Mouse (Mus musculus) lung, postnatal 14 days (tissue): Measurements from ENCODE around the gene Kcnh5.

Experiments
- DNase-seq: peaks from one replicate; pipeline ENCODE4 v3.0.0; 2021

Kcnh5 gene

DNA sequence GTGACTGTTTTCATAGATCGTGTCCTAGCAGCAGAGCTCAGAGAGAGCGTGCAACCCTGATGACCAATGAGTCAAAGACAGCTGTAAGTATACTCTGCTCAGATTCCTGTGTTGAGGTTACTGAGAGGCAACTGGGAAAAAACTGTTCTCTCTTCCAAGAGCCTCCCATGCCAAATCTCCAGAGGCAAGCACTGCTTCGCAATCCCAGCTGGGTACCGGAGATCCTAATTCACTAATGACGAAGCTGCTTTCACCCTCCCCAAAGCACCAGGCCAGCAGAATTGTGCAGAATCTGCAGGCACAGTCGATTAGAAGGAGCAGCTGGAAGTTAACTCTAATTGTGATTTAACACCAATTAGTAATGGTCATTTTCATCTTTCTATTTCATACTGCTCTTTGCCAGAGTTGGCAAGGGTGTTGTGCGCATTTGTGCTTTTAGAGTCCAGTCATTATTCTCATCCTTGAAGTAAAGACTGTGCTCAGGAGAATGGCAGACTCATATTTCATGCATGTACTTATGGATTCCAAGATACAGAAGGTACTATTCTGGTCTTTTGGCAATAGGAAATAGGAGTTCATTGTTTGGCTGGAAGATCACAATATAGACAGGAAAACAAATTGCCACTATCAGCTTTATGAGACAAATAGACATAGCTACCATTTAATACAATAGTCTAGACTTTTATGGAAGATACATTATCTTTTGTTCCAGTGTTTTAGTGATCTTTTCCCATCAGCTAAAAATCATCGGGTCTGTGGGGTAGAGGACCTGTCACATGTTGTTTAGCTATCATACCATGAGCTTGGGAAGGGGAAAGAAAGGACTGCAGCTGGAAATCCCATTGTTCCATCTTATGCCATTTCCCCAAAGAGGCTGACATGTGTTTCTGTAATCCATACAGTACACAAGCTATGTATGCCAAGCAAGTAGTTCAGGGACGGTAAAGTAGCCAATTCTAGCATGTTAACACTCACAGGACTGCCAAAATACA, 225.7 kb downstream of the Kcnh5 start:
- DNase-seq = no peak

DNA sequence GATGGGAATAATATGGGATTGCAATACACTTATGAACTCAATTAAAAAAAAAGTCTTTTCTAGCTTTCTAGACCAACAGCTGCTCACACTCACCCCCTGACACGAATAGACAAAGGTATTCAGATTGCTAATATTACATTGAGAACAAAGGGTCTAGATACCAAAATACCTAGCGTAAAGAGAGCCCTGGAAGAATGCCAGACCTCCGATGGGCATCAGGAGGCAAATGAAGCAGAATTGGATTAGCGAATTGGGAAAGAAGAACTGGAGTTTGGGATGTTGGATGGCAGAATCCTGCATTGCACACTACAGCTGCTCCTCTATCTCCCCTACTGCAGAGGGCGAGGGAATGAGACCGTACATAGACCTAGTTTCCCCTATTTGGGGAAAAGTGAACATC, 275.8 kb downstream of the Kcnh5 start:
- no peak for DNase-seq

DNA sequence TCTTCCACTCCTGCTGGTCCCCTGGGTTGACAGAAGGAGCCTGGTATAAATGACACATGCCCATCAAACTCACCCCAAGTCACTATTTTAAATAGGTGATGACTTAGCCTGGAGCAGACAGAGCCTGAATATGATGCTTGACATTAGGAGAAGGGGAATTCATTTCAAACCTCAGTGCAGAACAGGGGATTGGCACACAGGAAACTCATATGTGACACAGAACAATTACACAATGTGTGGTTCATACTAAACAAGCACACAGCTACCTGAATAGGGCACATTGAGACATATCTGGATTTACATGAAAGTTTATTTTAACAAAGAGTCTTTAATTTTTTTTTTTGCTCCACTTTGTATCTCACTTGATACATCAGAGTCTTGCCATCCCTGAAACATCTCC, 276.4 kb downstream of the Kcnh5 start:
- DNase-seq = no peak

DNA sequence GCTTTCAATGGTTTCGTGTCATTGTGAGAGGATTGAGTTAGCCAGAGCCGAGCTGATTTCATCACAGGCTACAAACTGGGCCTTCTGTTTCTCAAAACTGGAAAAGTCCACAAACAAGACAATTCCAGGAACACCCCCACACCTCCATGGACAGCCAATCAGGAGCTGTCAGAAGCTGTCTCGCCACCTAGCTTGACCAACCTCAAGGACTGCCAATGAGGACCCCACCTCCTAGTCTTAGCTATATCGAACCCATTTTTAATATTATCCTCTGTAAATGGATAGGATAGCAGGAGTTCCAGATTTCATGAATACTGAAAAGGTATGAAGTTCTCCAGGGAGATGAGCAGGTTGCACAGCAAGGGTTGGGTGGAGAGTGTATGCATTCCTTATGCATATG, 278.1 kb downstream of the Kcnh5 start:
- DNase-seq = no peak

DNA sequence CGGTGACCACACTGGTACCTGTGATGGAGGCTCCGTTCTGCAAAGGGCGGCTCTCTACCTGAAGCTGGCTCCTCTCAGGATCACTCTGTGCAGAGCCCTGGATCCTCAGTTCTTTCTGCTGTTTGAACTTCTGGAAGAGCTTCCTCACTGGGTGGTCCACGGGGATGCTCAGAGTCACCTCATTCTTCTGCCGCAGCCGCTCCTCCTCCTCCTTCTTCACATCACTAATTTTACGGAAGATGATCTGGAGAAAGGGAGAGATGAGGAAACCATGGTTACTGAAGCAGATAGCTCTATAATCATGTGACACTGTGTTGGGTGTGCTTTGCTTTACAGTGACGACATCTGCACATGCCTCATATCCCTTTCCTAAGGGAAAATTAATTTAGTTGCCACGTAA, 278.9 kb downstream of the Kcnh5 start:
- no peak for DNase-seq

DNA sequence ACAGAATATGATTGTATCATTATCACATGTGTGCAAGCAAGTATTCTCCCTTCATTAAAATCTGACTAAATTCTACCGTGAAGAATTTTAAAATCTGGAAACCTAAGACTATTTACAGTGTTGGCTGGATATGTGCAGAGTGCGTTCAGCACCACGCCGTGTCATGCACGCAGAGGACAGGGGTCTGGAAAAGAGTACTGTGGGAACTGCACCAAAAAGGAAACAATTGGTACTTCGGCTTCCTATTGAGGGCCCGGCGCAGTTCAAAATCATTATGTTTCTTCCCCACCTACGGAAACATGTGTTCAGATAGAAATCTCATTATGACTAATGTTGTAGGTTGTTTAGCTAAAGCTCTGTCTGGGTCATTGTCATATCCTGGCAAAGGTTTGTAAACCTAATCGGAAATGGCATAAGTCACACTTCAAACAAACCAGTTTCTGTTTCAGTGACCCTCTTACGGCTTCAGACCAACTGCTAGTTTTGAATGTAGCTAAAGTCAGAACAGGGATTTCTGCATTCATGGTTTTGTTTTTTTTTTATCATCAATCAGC, 282.2 kb downstream of the Kcnh5 start:
- no peak for DNase-seq

DNA sequence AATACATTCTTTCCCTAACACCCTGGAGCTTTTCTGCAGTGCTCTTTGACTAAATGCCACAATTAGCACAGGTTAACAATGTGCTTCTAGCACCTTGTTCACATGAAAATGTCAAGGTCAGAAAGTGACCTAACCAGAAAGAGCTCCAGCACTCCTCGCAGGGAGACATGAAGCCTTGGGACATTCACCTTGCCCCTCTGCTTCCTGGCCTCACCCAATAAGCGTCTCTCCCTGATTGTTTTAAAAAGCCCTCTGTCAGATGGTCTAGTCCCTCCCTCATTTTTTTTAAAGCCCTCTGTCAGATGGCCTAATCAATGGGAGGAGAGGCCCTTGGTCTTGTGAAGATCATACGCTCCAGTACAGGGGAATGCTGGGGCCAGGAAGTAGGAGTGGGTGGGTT, 287.7 kb downstream of the Kcnh5 start:
- no peak for DNase-seq

DNA sequence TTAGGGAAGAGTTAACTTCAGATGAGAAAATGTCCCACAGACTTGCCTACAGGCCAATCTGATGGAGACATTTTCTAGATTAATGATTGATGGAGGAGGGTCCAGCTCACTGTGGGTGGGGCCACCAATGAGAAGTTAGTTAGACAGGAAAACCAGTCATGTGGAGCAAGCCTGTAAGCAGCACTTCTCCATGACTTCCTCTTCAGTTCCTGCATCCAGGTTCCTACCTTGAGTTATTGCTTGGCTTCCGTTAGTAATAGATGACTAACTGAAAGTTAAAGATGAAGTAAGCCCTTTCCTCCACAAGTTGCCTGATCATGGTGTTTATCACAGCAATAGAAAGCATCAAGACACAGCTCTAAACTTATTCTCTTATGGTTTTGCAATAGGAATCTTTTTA, 290.1 kb downstream of the Kcnh5 start:
- no peak for DNase-seq

DNA sequence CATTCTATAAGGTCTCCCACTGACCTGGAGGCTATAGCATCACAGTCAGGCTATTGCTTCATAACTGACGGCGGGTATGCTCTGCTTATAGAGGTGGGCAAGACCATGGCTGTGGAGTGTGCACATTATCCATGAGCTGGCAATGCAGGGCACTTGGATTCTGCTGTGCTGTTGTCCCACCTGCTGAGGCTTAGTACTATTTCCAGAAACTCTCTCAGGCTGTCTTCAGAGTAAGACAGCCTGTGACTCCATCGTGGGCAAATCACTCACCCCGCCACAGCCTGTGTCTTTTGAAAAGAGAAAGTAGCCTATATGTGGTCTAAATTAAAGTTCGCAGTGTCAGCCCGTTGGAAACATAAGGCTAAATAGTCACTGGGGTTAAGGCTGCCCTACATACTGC, 295.8 kb downstream of the Kcnh5 start:
- no peak for DNase-seq

DNA sequence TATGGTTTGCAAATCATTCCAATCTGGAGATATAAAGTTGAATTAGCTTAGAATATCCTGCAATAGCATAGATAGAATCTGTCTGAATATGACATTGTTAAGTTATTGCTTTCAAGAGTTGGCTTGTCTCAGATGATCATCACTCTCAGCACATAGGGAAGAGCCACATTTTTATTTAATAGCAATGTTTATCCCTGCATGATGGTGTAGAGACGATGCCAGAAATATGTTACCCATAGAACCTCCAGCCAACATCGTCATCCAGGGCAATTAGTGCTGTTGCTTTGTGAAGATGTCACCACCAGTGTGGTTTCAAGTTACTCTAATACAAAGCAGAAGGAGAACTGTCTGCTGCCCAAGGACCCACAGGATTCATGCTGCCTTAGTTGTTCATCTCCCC, 321.5 kb downstream of the Kcnh5 start:
- DNase-seq = no peak

DNA sequence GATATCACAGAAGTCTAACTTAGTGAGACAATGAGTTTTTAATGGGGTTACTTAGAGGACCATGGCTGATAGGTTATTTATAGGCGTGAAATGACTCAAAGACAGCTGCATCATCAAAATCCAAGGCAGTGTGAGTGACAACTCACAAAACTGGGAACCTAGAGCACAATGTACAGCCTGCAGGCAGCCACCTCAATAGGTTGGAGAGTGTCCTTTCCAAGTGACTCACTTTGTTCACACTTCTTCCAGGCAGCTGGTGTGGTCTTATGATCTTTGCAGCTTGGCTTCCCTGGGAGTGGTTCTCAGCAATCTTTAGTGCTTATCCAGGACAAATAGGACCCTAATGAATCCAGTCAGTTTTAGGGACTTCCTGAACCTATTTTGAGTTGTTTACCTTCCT, 322.9 kb downstream of the Kcnh5 start:
- no peak for DNase-seq

DNA sequence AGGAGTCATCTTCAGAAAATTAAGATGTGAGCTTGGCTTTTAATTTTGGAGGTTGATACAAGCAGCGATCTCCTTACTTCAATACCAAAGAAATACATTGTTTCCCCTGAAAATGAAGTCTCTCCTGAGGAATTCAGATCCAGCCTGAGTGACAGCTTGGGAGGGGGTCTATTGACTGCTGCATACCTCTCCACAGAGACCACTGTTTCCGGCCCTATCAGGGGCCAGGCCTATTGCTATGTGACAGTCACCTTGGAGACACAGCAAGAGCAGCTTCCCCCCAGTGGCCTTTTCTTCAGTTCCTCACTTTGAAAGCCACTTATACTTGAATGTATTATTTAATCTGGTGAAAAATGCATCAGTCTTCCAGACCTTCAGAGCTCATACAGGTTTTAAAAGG, 326.8 kb downstream of the Kcnh5 start:
- DNase-seq = no peak

DNA sequence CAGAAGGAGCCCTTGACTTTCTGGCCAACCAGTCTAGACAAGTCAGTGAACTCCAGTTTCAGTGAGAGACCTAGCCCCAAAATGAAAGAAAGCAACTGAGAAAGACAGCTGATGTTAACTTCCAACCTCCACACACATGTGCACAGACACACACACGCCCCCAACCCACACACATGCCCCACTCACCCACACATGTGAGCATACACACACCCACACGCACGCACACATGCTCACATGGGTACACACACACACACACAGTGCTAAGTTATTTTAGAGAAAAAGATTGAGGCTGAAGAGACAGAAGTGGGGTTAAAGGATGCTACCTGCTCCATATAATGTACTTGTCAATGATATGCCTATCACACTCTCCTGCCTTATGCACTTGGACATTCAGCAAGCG, 327.2 kb downstream of the Kcnh5 start:
- DNase-seq = no peak

DNA sequence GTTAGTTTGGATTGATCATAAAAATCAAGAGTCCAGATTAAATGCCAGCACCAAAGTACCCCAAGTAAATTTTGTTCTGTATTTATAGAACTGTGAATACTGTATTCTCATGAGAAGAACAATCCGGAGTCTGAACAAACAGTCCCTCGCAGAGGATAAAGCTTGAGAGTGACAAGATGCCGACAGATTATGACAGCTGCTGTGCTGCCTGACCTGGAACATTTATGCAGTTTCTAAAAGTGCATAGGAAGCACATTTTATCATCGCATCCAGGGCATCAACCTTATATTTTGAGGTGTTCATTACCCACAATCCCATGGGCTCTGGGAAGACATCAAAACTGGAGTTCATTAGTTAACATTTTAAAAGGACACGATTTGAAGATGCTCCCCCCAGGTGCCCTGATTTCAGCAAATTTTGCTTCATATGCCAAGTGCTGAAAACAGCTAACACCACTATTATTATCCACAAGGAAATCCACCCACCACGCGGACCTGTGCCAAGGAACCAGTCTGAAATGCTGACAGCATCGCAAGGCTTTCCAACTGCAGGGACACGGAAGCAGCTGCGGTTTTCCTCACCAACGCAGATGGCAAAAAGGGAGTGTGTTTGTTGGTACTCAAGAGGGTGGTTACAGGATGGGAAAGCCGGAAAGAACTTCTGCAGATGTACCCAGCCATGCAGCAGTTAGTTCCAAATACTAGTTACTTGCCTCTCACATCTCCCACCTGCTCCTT, 328.4 kb downstream of the Kcnh5 start:
- no peak for DNase-seq
